Mouse (Mus musculus) neural tube, embryonic 14.5 days (tissue): Measurements from ENCODE around the gene Mrpl34. TPM values are rescaled to one million over a fixed set of nuclear protein-coding genes. Genes with fewer than 3 reads are reported as not detected.

Source experiments
- ATAC-seq: fragments of 200-750 bp; cut with Nextera tagmentation; 2 replicates; pipeline ENCODE4 v1.8.0; 2017; ENCODE audit warnings: low read depth, mild to moderate bottlenecking, moderate TSS enrichment, moderate library complexity
- H3K27ac ChIP-seq: fragments of 300-500 bp; sonication (generic); 2 replicates; pipeline ENCODE4 v1.5.1; 2014; ENCODE audit warnings: low read depth, mild to moderate bottlenecking, control low read depth, low read length, moderate library complexity, mixed read lengths
- H3K27me3 ChIP-seq: fragments of 300-500 bp; sonication (generic); 2 replicates; pipeline ENCODE4 v1.6.1; 2014; ENCODE audit warnings: low read length; ENCODE audit not compliant: control insufficient read depth, insufficient read depth
- H3K36me3 ChIP-seq: fragments of 300-500 bp; sonication (generic); 2 replicates; pipeline ENCODE4 v1.6.1; 2014; ENCODE audit warnings: low read length, mixed read lengths; ENCODE audit not compliant: control insufficient read depth, insufficient read depth
- H3K4me1 ChIP-seq: fragments of 300-500 bp; sonication (generic); 2 replicates; pipeline ENCODE4 v1.6.1; 2014; ENCODE audit warnings: low read length; ENCODE audit not compliant: control insufficient read depth, insufficient read depth
- H3K4me2 ChIP-seq: fragments of 300-500 bp; sonication (generic); 2 replicates; pipeline ENCODE4 v1.6.1; 2014; ENCODE audit warnings: mild to moderate bottlenecking, low read depth, low read length, control low read depth
- H3K4me3 ChIP-seq: fragments of 300-500 bp; sonication (generic); 2 replicates; pipeline ENCODE4 v1.5.1; 2014; ENCODE audit warnings: low read depth, low read length, control low read depth, mixed read lengths
- H3K9ac ChIP-seq: fragments of 300-500 bp; sonication (generic); replicated peaks from 2 replicates; pipeline ENCODE4 v1.6.1; 2014; ENCODE audit warnings: low read depth, mild to moderate bottlenecking, control low read depth, low read length, mixed read lengths
- H3K9me3 ChIP-seq: fragments of 300-500 bp; sonication (generic); 2 replicates; pipeline ENCODE4 v1.6.1; 2016; ENCODE audit warnings: low read length; ENCODE audit not compliant: control insufficient read depth
- WGBS: fragments of 180-500 bp; shearing (Covaris S2); extraction: QIAGEN DNeasy Blood & Tissue Kit; methylation state at CpG from one replicate; pipeline ENCODE4 v1.1.7; 2014; 5-methylcytosine and 5-hydroxymethylcytosine counted together
- polyA plus RNA-seq: library from polyadenylated mRNA; unstranded; fragments of >200 nt; fragmentation: Nextera tagmentation; extraction: Ambion mirVana; gene quantifications from 2 replicates; pipeline ENCODE4 v1.2.1, GENCODE M21; 2014

Mrpl34 gene
- polyA plus RNA-seq, 1 experiment from 2014 or later = 186 TPM

- no peak for ATAC-seq
- Histone ChIP-seq H3K9ac (no peak overlapping the region), H3K27ac (no peak overlapping the region), H3K27me3 (no peaks in the 10 kb centered on the region), H3K36me3 (peaks cover 35% of the 10 kb centered on the region), H3K4me1 (peaks cover 23% of the 10 kb centered on the region), H3K9me3 (no peaks in the 10 kb centered on the region), H3K4me2 (no peak overlapping the region), H3K4me3 (no peak overlapping the region)
- 90% methylated on average over 8 of the region's 8 CpGs for WGBS
Observed at GRCm38 (mm10) chr8:71472601-71473386, 8.0 kb downstream of the Mrpl34 start.

GRCm38 (mm10) chr8:71474344-71474743 is 9.6 kb downstream of the Mrpl34 start:
- Histone ChIP-seq H3K36me3 (peaks cover 42% of the 10 kb centered on the region), H3K4me2 (no peak overlapping the region), H3K4me1 (peaks cover 23% of the 10 kb centered on the region), H3K4me3 (no peak overlapping the region), H3K27me3 (no peaks in the 10 kb centered on the region), H3K9ac (no peak overlapping the region), H3K9me3 (no peaks in the 10 kb centered on the region), H3K27ac (no peak overlapping the region)
- no peak for ATAC-seq
- 95% methylated on average over 18 of the region's 18 CpGs for WGBS

- Histone ChIP-seq H3K4me1 (peaks cover 19% of the 10 kb centered on the region), H3K4me2 (no peak overlapping the region), H3K36me3 (peaks cover 48% of the 10 kb centered on the region), H3K9ac (no peak overlapping the region), H3K4me3 (no peak overlapping the region), H3K27ac (no peak overlapping the region), H3K27me3 (no peaks in the 10 kb centered on the region), H3K9me3 (no peaks in the 10 kb centered on the region)
- WGBS = 88% methylated on average over 25 of the region's 25 CpGs
- no peak for ATAC-seq
Observed at GRCm38 (mm10) chr8:71474785-71475701, 10.3 kb downstream of the Mrpl34 start.

- peak overlapping the region; percentile 84 for H3K4me2 ChIP-seq
- no peaks in the 10 kb centered on the region for H3K9me3 ChIP-seq
- 23% methylated on average over 4 of the region's 4 CpGs for WGBS
- H3K9ac ChIP-seq = peak overlapping the region; percentile 66
- ATAC-seq = peak; percentile 15; the same call in 1 of the 2 replicates
- peak overlapping the region; percentile 84 for H3K27ac ChIP-seq
- peaks cover 50% of the 10 kb centered on the region for H3K36me3 ChIP-seq
- peaks cover 14% of the 10 kb centered on the region; the same call in 1 of the 2 replicates for H3K4me1 ChIP-seq
- no peaks in the 10 kb centered on the region for H3K27me3 ChIP-seq
- H3K4me3 ChIP-seq = peak overlapping the region; percentile 44
Observed at GRCm38 (mm10) chr8:71475702-71476075, 10.9 kb downstream of the Mrpl34 start.

- no peaks in the 10 kb centered on the region for H3K9me3 ChIP-seq
- no peaks in the 10 kb centered on the region for H3K27me3 ChIP-seq
- peak overlapping the region; percentile 84 for H3K27ac ChIP-seq
- H3K9ac ChIP-seq = peak overlapping the region; percentile 66
- H3K36me3 ChIP-seq = peaks cover 55% of the 10 kb centered on the region
- peaks cover 11% of the 10 kb centered on the region; the same call in 1 of the 2 replicates for H3K4me1 ChIP-seq
- WGBS = under 1% methylated on average over 99 of the region's 121 CpGs
- peak overlapping the region; percentile 84 for H3K4me2 ChIP-seq
- peak; percentile 66 for ATAC-seq
- peak overlapping the region; percentile 44 for H3K4me3 ChIP-seq
Observed at GRCm38 (mm10) chr8:71476099-71476940, 11.6 kb downstream of the Mrpl34 start.

GRCm38 (mm10) chr8:71477196-71477845 is 12.6 kb downstream of the Mrpl34 start:
- 39% methylated on average over 14 of the region's 14 CpGs for WGBS
- H3K4me1 ChIP-seq = peaks cover 11% of the 10 kb centered on the region; the same call in 1 of the 2 replicates
- H3K27ac ChIP-seq = peak overlapping the region; percentile 84; the same call in 1 of the 2 replicates
- no peaks in the 10 kb centered on the region for H3K9me3 ChIP-seq
- H3K36me3 ChIP-seq = peaks cover 48% of the 10 kb centered on the region
- ATAC-seq = no peak
- H3K9ac ChIP-seq = peak overlapping the region; percentile 66
- no peaks in the 10 kb centered on the region for H3K27me3 ChIP-seq
- peak overlapping the region; percentile 44 for H3K4me3 ChIP-seq
- peak overlapping the region; percentile 84; the same call in 1 of the 2 replicates for H3K4me2 ChIP-seq

GRCm38 (mm10) chr8:71478943-71479342 is 14.2 kb downstream of the Mrpl34 start:
- H3K4me3 ChIP-seq = no peak overlapping the region
- no peaks in the 10 kb centered on the region for H3K9me3 ChIP-seq
- no peak overlapping the region for H3K4me2 ChIP-seq
- H3K4me1 ChIP-seq = peaks cover 11% of the 10 kb centered on the region; the same call in 1 of the 2 replicates
- no peak overlapping the region for H3K9ac ChIP-seq
- no peak overlapping the region for H3K27ac ChIP-seq
- WGBS = 92% methylated on average over 11 of the region's 11 CpGs
- H3K36me3 ChIP-seq = peaks cover 38% of the 10 kb centered on the region
- ATAC-seq = no peak
- no peaks in the 10 kb centered on the region for H3K27me3 ChIP-seq

GRCm38 (mm10) chr8:71483932-71484331 is 19.2 kb downstream of the Mrpl34 start:
- Histone ChIP-seq H3K4me1 (peaks cover 9% of the 10 kb centered on the region), H3K9ac (no peak overlapping the region), H3K9me3 (no peaks in the 10 kb centered on the region), H3K4me3 (no peak overlapping the region), H3K4me2 (no peak overlapping the region; the same call in 1 of the 2 replicates), H3K27ac (no peak overlapping the region), H3K36me3 (peaks cover 26% of the 10 kb centered on the region; the same call in 1 of the 2 replicates), H3K27me3 (no peaks in the 10 kb centered on the region)
- no peak for ATAC-seq
- 48% methylated on average over 8 of the region's 8 CpGs for WGBS
